Mouse (Mus musculus): ENCODE measurements at regions not wholly inside any gene's neighbourhood (a gene's known extent, or its start where the extent isn't known, plus 50 kb on each side); places are given as distances from the start of the nearest gene placed in this dataset.

GRCm38 (mm10) chr15:25135471-25136262 lies 277.9 kb downstream of the Basp1 start:
- DNase-seq (ENCODE audit: low spot score): no peak

GRCm38 (mm10) chr15:25130096-25130495 lies 283.5 kb downstream of the Basp1 start:
- DNase-seq (ENCODE audit: low spot score): no peak

- no peak for DNase-seq (ENCODE audit: low spot score)
These were observed 284.0 kb downstream of the Basp1 start for GRCm38 (mm10) chr15:25129572-25129971.

GRCm38 (mm10) chr15:25120441-25120840 lies 293.1 kb downstream of the Basp1 start:
- DNase-seq (ENCODE audit: low spot score): no peak

- no peak for DNase-seq (ENCODE audit: low spot score)
These were observed 295.6 kb downstream of the Basp1 start for GRCm38 (mm10) chr15:25117980-25118379.

GRCm38 (mm10) chr15:25102727-25103126 lies 310.8 kb downstream of the Basp1 start:
- no peak for DNase-seq (ENCODE audit: low spot score)

- no peak for DNase-seq (ENCODE audit: low spot score)
These were observed 319.8 kb downstream of the Basp1 start for GRCm38 (mm10) chr15:25093758-25094157.

GRCm38 (mm10) chr15:25069701-25070100 lies 343.9 kb downstream of the Basp1 start:
- DNase-seq (ENCODE audit: low spot score): no peak

- no peak for DNase-seq (ENCODE audit: low spot score)
These were observed 354.2 kb downstream of the Basp1 start for GRCm38 (mm10) chr15:25059347-25059746.

- DNase-seq (ENCODE audit: low spot score): peak; percentile 21
These were observed 365.7 kb downstream of the Basp1 start for GRCm38 (mm10) chr15:25047875-25048274.

- no peak for DNase-seq (ENCODE audit: low spot score)
These were observed 366.9 kb downstream of the Basp1 start for GRCm38 (mm10) chr15:25046514-25047138.

GRCm38 (mm10) chr15:25036231-25036630 lies 377.3 kb downstream of the Basp1 start:
- no peak for DNase-seq (ENCODE audit: low spot score)

GRCm38 (mm10) chr15:25027865-25028264 lies 385.7 kb downstream of the Basp1 start:
- DNase-seq (ENCODE audit: low spot score): no peak

- no peak for DNase-seq (ENCODE audit: low spot score)
These were observed 386.6 kb downstream of the Basp1 start for GRCm38 (mm10) chr15:25026786-25027461.

GRCm38 (mm10) chr15:25026351-25026750 lies 387.2 kb downstream of the Basp1 start:
- DNase-seq (ENCODE audit: low spot score): no peak

- no peak for DNase-seq (ENCODE audit: low spot score)
These were observed 392.6 kb downstream of the Basp1 start for GRCm38 (mm10) chr15:25020916-25021315.

GRCm38 (mm10) chr15:25019352-25019941 lies 394.1 kb downstream of the Basp1 start:
- no peak for DNase-seq (ENCODE audit: low spot score)

GRCm38 (mm10) chr15:25018937-25019336 lies 394.6 kb downstream of the Basp1 start:
- DNase-seq (ENCODE audit: low spot score): no peak

- no peak for DNase-seq (ENCODE audit: low spot score)
These were observed 405.8 kb downstream of the Basp1 start for GRCm38 (mm10) chr15:25007720-25008119.

GRCm38 (mm10) chr15:25000171-25000570 lies 413.4 kb downstream of the Basp1 start:
- no peak for DNase-seq (ENCODE audit: low spot score)

- no peak for DNase-seq (ENCODE audit: low spot score)
These were observed 420.3 kb downstream of the Basp1 start for GRCm38 (mm10) chr15:24993325-24993673.

- DNase-seq (ENCODE audit: low spot score): no peak
These were observed 420.8 kb downstream of the Basp1 start for GRCm38 (mm10) chr15:24992665-24993324.
